Mouse (Mus musculus): ENCODE data around the gene Rpl10a.

- no peak for TF ChIP-seq CTCF (IDR thresholded peaks at IDR 0.05; ENCODE audit: low read depth, low read length)
- no peak for TF ChIP-seq POLR2A (IDR thresholded peaks at IDR 0.05; ENCODE audit: borderline replicate concordance, low read depth, low read length)
Measured at GRCm38 (mm10) chr17:28280831-28281377, 47.4 kb upstream of the Rpl10a start.
